Mouse (Mus musculus) hindbrain, embryonic 12.5 days (tissue): ENCODE measurements around the gene Arhgap10. TPM values are rescaled to one million over a fixed set of nuclear protein-coding genes. Genes with fewer than 3 reads are reported as not detected.

Experiments
- ATAC-seq: fragments of 200-750 bp; cut with Nextera tagmentation; 2 replicates; pipeline ENCODE4 v1.8.0; 2017; ENCODE audit warnings: moderate TSS enrichment; ENCODE audit not compliant: low FRiP score
- H3K27ac ChIP-seq: fragments of 300-500 bp; sonication (generic); 2 replicates; pipeline ENCODE4 v1.5.1; 2016; ENCODE audit warnings: mild to moderate bottlenecking
- H3K27me3 ChIP-seq: fragments of 300-500 bp; sonication (generic); 2 replicates; pipeline ENCODE4 v1.6.1; 2016; ENCODE audit warnings: mild to moderate bottlenecking
- H3K36me3 ChIP-seq: fragments of 300-500 bp; sonication (generic); 2 replicates; pipeline ENCODE4 v1.6.1; 2016; ENCODE audit warnings: mild to moderate bottlenecking
- H3K4me1 ChIP-seq: fragments of 300-500 bp; sonication (generic); 2 replicates; pipeline ENCODE4 v1.6.1; 2016
- H3K4me2 ChIP-seq: fragments of 300-500 bp; sonication (generic); replicated peaks from 2 replicates; pipeline ENCODE4 v1.6.1; 2016; ENCODE audit warnings: mild to moderate bottlenecking
- H3K4me3 ChIP-seq: fragments of 300-500 bp; sonication (generic); 2 replicates; pipeline ENCODE4 v1.5.1; 2016; ENCODE audit warnings: mild to moderate bottlenecking
- H3K9ac ChIP-seq: fragments of 300-500 bp; sonication (generic); 2 replicates; pipeline ENCODE4 v1.6.1; 2016; ENCODE audit warnings: mild to moderate bottlenecking, moderate library complexity
- H3K9me3 ChIP-seq: fragments of 300-500 bp; sonication (generic); replicated peaks from 2 replicates; pipeline ENCODE4 v1.6.1; 2016; ENCODE audit warnings: mild to moderate bottlenecking
- WGBS: fragments of 180-500 bp; shearing (Covaris S2); methylation state at CpG from one replicate; pipeline ENCODE4 v1.1.7; 2016; 5-methylcytosine and 5-hydroxymethylcytosine counted together
- polyA plus RNA-seq: library from polyadenylated mRNA; unstranded; fragments of >200 nt; fragmentation: Nextera tagmentation; extraction: Ambion mirVana; gene quantifications from 2 replicates; pipeline ENCODE4 v1.2.1, GENCODE M21; 2016

Arhgap10 gene
- polyA plus RNA-seq, 1 experiment from 2014 or later, result 16.5 TPM

DNA sequence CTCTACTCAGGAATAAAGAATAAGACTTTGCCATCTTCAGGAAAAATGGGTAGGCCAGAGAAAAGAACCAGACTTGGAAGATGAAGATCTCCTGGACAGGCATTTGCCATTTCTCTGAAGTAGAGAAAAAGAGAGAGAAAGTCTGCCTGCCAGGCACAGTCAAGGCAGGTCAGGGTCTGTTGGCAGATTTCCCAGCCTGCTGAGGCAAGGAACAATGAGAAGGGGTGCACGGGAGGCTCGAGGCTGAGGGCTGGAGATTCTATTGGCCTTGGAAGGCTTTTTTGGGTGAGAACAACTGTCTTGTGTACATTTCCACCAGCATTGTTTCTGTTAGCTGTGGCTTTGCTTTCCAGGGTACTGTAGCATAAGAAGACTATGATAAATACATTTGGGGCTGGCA lies 147.4 kb downstream of the Arhgap10 start:
- Histone ChIP-seq H3K9me3 (no peaks in the 10 kb centered on the region), H3K36me3 (no peaks in the 10 kb centered on the region), H3K4me1 (peaks cover 13% of the 10 kb centered on the region), H3K27me3 (no peaks in the 10 kb centered on the region), H3K9ac (no peak overlapping the region), H3K4me2 (no peak overlapping the region), H3K4me3 (no peak overlapping the region), H3K27ac (peak overlapping the region; percentile 23; the same call in 1 of the 2 replicates)
- WGBS, result 36% methylated on average over 2 of the region's 2 CpGs
- peak; percentile 41; the same call in 1 of the 2 replicates for ATAC-seq

GRCm38 (mm10) chr8:77369671-77370070 lies 148.1 kb downstream of the Arhgap10 start:
- 80% methylated on average over 7 of the region's 7 CpGs for WGBS
- H3K9ac ChIP-seq, result no peak overlapping the region
- ATAC-seq, result no peak

GRCm38 (mm10) chr8:77367091-77367490 lies 150.7 kb downstream of the Arhgap10 start:
- Histone ChIP-seq H3K36me3 (no peaks in the 10 kb centered on the region), H3K4me1 (peaks cover 11% of the 10 kb centered on the region), H3K27me3 (no peaks in the 10 kb centered on the region), H3K9ac (no peak overlapping the region), H3K9me3 (no peaks in the 10 kb centered on the region), H3K4me2 (no peak overlapping the region), H3K4me3 (no peak overlapping the region), H3K27ac (no peak overlapping the region)
- 61% methylated on average over 3 of the region's 3 CpGs for WGBS
- no peak for ATAC-seq

More at GRCm38 (mm10) chr8:77369671-77370070, 148.1 kb downstream of the Arhgap10 start:
- Histone ChIP-seq H3K4me1 (peaks cover 13% of the 10 kb centered on the region), H3K27me3 (no peaks in the 10 kb centered on the region), H3K4me3 (no peak overlapping the region), H3K36me3 (no peaks in the 10 kb centered on the region), H3K27ac (no peak overlapping the region), H3K4me2 (no peak overlapping the region), H3K9me3 (no peaks in the 10 kb centered on the region)

DNA sequence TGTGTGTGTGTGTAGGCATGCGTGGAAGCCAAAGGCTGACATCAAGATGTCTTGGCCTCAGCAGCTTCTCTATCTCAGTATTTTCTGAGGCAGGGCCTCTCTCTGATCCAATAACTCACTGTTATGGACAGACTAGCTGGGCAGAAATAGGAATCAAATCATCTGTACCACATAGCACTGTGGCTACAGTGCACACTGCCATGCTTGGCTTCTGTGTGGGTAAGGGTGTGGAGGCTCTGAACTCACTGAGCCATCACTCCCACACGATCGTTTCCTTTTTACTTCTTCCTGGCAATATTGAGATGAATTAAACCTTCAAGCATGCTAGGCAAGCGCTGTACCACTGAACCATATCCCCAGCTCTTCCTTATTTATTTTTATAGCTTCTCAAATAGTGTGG lies 151.3 kb downstream of the Arhgap10 start:
- no peaks in the 10 kb centered on the region for H3K27me3 ChIP-seq
- ATAC-seq, result no peak
- H3K4me2 ChIP-seq, result no peak overlapping the region
- H3K9me3 ChIP-seq, result no peaks in the 10 kb centered on the region
- peaks cover 14% of the 10 kb centered on the region for H3K4me1 ChIP-seq
- 85% methylated on average over 4 of the region's 4 CpGs for WGBS
- no peak overlapping the region for H3K27ac ChIP-seq
- H3K9ac ChIP-seq, result no peak overlapping the region
- no peaks in the 10 kb centered on the region for H3K36me3 ChIP-seq
- no peak overlapping the region for H3K4me3 ChIP-seq

DNA sequence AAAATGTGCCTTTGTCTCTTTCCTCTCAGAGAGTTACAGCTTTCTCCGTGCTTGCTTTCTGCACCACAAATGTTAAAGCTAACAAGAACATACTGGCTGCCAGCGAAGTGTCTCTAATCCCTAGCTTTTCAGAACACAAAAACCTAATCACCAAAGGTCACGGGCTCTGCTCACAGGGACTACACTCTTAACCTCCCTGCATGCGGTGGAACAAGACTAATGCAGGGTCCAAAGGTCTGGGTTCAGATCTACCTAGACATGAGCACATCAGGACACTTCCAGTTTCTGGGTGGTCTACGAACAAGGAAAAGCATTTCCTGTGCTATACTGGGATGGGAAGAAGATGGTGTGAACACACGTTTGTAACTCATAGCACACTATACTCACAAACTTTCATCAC lies 151.8 kb downstream of the Arhgap10 start:
- Histone ChIP-seq H3K9me3 (no peaks in the 10 kb centered on the region), H3K27ac (no peak overlapping the region), H3K4me1 (peaks cover 14% of the 10 kb centered on the region), H3K4me3 (no peak overlapping the region), H3K9ac (no peak overlapping the region), H3K27me3 (no peaks in the 10 kb centered on the region), H3K4me2 (no peak overlapping the region), H3K36me3 (no peaks in the 10 kb centered on the region)
- WGBS, result 75% methylated on average over 6 of the region's 6 CpGs
- no peak for ATAC-seq

GRCm38 (mm10) chr8:77364472-77364871 lies 153.3 kb downstream of the Arhgap10 start:
- no peaks in the 10 kb centered on the region for H3K9me3 ChIP-seq
- no peak for ATAC-seq
- 91% methylated on average over 11 of the region's 11 CpGs for WGBS

GRCm38 (mm10) chr8:77360853-77361252 lies 156.9 kb downstream of the Arhgap10 start:
- no peak for ATAC-seq
- no peaks in the 10 kb centered on the region for H3K27me3 ChIP-seq
- no peaks in the 10 kb centered on the region for H3K9me3 ChIP-seq
- H3K27ac ChIP-seq, result no peak overlapping the region
- H3K9ac ChIP-seq, result no peak overlapping the region
- 58% methylated on average over 5 of the region's 5 CpGs for WGBS
- no peak overlapping the region for H3K4me3 ChIP-seq
- H3K36me3 ChIP-seq, result no peaks in the 10 kb centered on the region
- H3K4me2 ChIP-seq, result no peak overlapping the region
- peaks cover 3% of the 10 kb centered on the region; the same call in 1 of the 2 replicates for H3K4me1 ChIP-seq

More at GRCm38 (mm10) chr8:77364472-77364871, 153.3 kb downstream of the Arhgap10 start:
- Histone ChIP-seq H3K4me3 (no peak overlapping the region), H3K36me3 (no peaks in the 10 kb centered on the region), H3K27me3 (no peaks in the 10 kb centered on the region), H3K4me2 (no peak overlapping the region), H3K4me1 (peaks cover 3% of the 10 kb centered on the region; the same call in 1 of the 2 replicates), H3K27ac (no peak overlapping the region), H3K9ac (no peak overlapping the region)

- ATAC-seq, result peak; percentile 32; the same call in 1 of the 2 replicates
- no peak overlapping the region for H3K9ac ChIP-seq
- no peak overlapping the region for H3K27ac ChIP-seq
- no peaks in the 10 kb centered on the region for H3K9me3 ChIP-seq
- H3K4me3 ChIP-seq, result no peak overlapping the region
- H3K36me3 ChIP-seq, result no peaks in the 10 kb centered on the region
- 75% methylated on average over 5 of the region's 5 CpGs for WGBS
- H3K4me1 ChIP-seq, result peaks cover 3% of the 10 kb centered on the region; the same call in 1 of the 2 replicates
- H3K27me3 ChIP-seq, result no peaks in the 10 kb centered on the region
- no peak overlapping the region for H3K4me2 ChIP-seq
These were observed 157.3 kb downstream of the Arhgap10 start for GRCm38 (mm10) chr8:77360423-77360822.

DNA sequence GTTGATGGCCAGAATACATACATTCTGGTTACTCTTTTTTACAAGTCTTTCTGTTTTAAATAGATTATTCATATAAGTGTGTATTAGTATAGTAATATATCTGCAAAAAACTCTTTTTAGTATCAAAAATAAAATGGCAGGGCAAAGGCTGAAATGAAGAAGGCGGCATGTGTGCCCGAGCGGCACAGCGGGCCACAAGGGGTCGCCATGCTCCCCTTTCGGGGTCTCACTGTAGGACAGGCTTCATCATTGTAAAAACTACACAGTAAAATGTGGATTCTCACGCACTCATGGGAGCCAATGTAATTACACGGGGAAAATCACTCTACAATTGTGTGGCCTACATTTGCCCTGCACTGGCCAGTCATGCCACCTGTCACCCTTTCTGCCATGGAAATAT lies 160.6 kb downstream of the Arhgap10 start:
- Histone ChIP-seq H3K27ac (no peak overlapping the region), H3K9me3 (no peaks in the 10 kb centered on the region), H3K4me2 (no peak overlapping the region), H3K36me3 (no peaks in the 10 kb centered on the region), H3K9ac (no peak overlapping the region), H3K27me3 (no peaks in the 10 kb centered on the region), H3K4me3 (no peak overlapping the region), H3K4me1 (peaks cover 6% of the 10 kb centered on the region)
- no peak for ATAC-seq
- WGBS, result 75% methylated on average over 8 of the region's 8 CpGs

GRCm38 (mm10) chr8:77355344-77355743 lies 162.4 kb downstream of the Arhgap10 start:
- Histone ChIP-seq H3K9me3 (no peaks in the 10 kb centered on the region), H3K4me3 (no peak overlapping the region), H3K27me3 (no peaks in the 10 kb centered on the region), H3K4me1 (peaks cover 6% of the 10 kb centered on the region; the same call in 1 of the 2 replicates), H3K4me2 (no peak overlapping the region), H3K27ac (no peak overlapping the region), H3K36me3 (no peaks in the 10 kb centered on the region), H3K9ac (no peak overlapping the region)
- WGBS, result 89% methylated on average over 5 of the region's 5 CpGs
- ATAC-seq, result no peak

DNA sequence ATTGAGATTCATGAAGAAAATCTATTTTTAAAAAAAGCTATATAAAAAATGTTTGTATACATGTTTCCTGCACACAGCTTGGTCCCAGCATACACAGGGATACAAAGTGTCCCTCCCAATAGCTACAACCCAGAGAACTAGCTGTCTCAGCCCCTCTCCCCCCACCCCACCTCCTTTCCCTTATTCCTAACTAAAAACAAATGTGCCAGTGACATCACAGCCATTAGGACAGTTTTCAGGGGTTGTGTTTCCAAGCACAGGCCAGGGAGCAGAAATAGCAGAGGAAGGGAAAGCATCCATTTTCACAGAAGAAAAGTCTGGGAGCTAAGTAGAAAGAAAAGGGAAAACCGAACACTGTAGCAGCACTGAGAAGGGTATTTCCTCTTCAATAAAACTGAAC lies 163.6 kb downstream of the Arhgap10 start:
- H3K27ac ChIP-seq, result no peak overlapping the region
- H3K4me2 ChIP-seq, result no peak overlapping the region
- no peak overlapping the region for H3K4me3 ChIP-seq
- H3K4me1 ChIP-seq, result peaks cover 11% of the 10 kb centered on the region; the same call in 1 of the 2 replicates
- no peak for ATAC-seq
- no peaks in the 10 kb centered on the region for H3K9me3 ChIP-seq
- H3K36me3 ChIP-seq, result no peaks in the 10 kb centered on the region
- WGBS, result 73% methylated on average over 1 of the region's 1 CpGs
- no peak overlapping the region for H3K9ac ChIP-seq
- H3K27me3 ChIP-seq, result no peaks in the 10 kb centered on the region

- Histone ChIP-seq H3K4me1 (peaks cover 11% of the 10 kb centered on the region; the same call in 1 of the 2 replicates), H3K27ac (no peak overlapping the region), H3K4me3 (no peak overlapping the region), H3K9ac (no peak overlapping the region), H3K36me3 (no peaks in the 10 kb centered on the region), H3K9me3 (no peaks in the 10 kb centered on the region), H3K27me3 (no peaks in the 10 kb centered on the region), H3K4me2 (no peak overlapping the region)
- WGBS, result 71% methylated on average over 9 of the region's 9 CpGs
- no peak for ATAC-seq
These were observed 166.4 kb downstream of the Arhgap10 start for GRCm38 (mm10) chr8:77351177-77351860.
